Mouse (Mus musculus) adrenal gland, postnatal 0 days (tissue): Measurements from ENCODE around the gene Jchain. TPM values are rescaled to one million over a fixed set of nuclear protein-coding genes. Genes with fewer than 3 reads are reported as not detected.

Experiments used
- polyA plus RNA-seq: library from polyadenylated mRNA; unstranded; fragments of >200 nt; fragmentation: Nextera tagmentation; extraction: Ambion mirVana; gene quantifications from 2 replicates; pipeline ENCODE4 v1.2.1, GENCODE M21; 2015

The Jchain gene
- polyA plus RNA-seq = 0.32 and 0.44 TPM in 2 replicates

DNA sequence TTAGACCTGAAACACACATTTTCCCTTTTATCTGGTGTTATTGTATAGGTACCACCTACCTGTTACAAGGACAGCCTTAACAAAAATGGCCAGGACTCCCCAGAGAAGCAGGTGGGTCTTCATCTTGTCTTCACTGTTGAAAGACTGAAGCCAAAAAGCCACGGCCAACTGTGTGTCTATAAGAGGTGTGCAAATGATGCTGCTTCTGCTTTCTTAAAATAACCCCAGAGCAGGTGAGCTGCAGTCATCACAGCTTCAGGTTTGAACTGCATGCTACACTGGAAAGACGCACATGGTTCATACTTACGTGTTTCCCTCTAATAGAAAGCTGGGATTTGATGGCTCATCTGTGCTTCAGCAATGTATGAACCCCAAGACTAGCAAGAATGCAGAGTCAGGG, at the start of gene Jchain:
TSS of gene Jchain (minus strand) at position 235 of the 400 bp plus-strand sequence.

DNA sequence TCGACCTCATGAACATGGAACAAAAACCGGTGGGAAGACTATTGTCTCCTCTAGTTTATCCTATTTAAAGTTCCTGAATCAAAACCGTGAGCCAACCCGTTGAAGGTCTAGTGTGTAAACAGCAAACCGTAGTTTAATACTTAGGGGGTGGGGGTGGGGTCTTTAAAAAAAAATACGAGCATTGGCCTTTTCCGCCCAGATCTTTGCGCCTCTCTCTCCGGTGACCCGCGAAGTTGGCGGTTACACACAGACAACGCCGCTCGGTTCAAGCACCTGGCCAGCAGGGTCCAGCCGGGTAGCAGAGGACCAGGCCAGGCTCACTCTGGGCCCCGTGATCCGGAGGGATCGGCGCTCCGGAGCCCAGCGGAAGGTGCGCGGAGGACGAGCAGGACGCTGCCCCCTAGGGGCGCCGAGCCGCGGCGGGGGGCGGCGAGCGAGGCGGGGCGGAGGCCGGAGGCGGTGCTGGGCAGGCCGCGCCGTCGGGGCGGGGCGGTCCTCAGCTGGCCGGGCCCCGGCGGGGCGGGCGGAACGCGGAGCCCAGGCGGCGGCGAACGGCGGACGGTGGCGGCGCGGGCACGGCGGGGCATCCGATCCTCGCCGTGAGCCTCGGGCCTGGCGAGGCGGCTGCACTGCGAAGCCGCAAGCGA, 36.9 kb upstream of the Jchain start, which contains the start of gene Rufy3:
TSS of gene Rufy3 (plus strand) at position 540 of the 647 bp plus-strand sequence.

DNA sequence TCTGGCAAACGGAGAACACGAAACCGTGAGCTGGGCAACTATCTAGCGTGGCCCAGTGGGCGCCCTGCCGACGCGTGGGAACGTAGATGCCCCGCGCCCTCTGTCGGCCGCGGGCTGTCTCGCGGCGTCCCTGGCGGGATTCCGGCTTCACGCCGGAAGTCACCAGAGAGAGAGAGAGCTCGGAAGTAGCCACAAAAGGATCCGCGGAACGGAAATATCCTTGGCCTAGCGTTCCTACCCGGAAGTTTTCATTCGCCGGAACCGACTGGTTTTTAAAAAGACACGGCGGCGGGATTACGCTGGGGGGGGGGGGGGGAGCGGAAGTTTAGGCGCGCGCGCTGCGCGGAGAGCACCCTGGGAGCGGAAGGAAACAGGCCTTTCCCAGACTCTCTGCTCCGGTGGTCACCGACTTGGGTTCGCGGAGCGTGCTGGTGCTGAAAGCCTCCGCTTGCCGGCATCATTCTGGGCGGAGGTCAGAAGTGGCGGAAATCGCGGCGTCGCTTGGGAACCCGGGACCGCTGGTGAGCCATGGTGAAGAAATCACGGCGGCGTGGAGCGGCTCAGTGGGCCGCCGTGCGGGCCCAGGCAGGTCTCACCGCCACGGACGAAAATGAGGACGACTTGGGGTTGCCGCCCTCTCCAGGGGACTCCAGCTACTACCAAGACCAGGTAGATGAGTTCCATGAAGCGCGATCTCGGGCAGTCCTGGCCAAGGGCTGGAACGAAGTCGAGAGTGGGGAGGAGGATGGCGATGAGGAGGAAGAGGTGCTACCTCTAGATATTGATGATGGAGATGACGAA, 26.6 kb upstream of the Jchain start, which contains the start of gene Utp3:
TSS of gene Utp3 (plus strand) at position 377 of the 801 bp plus-strand sequence.

GRCm38 (mm10) chr5:88487675-88488074, 40.0 kb downstream of the Jchain start, which contains the start of gene Enam:
Gene Enam (plus strand): TSS chr5:88487975.

Other genes starting within 250 kb of the Jchain start
- gene Prol1, start 210.6 kb downstream of the Jchain start, polyA plus RNA-seq = not detected in 2 replicates
- not detected in 2 replicates for gene Amtn, start 151.8 kb downstream of the Jchain start, polyA plus RNA-seq
- gene Ambn, start 71.9 kb downstream of the Jchain start, polyA plus RNA-seq = 0.17 TPM in 1 of 2 replicates, not detected in the other
- not detected in 2 replicates for gene Enam, start 39.9 kb downstream of the Jchain start, polyA plus RNA-seq
- 36.7 and 49.1 TPM in 2 replicates for gene Utp3, start 26.6 kb upstream of the Jchain start, polyA plus RNA-seq
- 30.7 and 51.0 TPM in 2 replicates for gene Rufy3, start 37.1 kb upstream of the Jchain start, polyA plus RNA-seq
- 49.0 and 72.3 TPM in 2 replicates for gene Grsf1, start 148.3 kb upstream of the Jchain start, polyA plus RNA-seq
- 3.4 and 6.6 TPM in 2 replicates for gene Mob1b, start 193.0 kb upstream of the Jchain start, polyA plus RNA-seq
- 14.7 and 16.3 TPM in 2 replicates for gene Dck, start 237.1 kb upstream of the Jchain start, polyA plus RNA-seq